Mouse (Mus musculus) heart, adult 9 months (tissue): ENCODE measurements around the gene Adam15.

Experiments used
- DNase-seq, 2 experiments: peaks; one replicate each; pipeline ENCODE4 v3.0.0; 2022; ENCODE audit warnings: low spot score in 2 of 2

Adam15 gene

DNA sequence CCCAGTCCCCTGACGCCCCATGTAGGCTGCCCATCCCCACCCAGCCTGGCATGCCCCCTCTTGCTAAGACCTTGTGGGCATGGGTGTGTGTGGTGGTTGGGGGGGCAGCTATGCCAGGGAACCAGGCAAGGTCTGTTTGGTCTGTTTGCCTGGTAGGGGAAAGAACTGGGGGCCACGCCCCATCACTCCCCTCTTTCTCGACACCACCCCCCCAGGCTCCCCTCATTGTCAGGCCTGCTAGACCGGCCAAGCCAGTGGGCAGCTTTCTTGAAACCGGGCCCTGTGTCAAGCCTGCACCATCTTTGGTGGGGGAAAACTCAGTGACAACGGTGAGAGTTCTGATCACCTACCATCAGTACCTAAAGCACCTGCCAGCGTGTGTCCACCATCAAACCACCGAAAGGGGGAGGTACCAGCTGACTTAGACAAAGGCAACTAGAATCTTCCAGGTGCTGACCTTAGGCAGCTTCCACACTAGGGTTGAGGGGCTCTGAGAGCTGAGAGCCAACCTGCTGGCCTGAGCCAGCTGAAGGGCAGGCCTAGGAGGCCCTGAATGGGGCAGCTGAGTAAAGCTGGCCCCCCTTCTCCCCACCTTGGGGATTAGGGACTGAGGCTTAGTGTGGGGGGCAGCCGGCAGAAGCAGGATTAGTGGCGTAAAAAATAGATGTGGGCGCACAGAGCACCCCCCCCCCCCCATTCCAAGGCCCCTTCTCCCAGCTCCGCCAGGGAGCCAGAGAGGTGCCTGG, 34.7 kb upstream of the Adam15 start:
- no peak for DNase-seq

DNA sequence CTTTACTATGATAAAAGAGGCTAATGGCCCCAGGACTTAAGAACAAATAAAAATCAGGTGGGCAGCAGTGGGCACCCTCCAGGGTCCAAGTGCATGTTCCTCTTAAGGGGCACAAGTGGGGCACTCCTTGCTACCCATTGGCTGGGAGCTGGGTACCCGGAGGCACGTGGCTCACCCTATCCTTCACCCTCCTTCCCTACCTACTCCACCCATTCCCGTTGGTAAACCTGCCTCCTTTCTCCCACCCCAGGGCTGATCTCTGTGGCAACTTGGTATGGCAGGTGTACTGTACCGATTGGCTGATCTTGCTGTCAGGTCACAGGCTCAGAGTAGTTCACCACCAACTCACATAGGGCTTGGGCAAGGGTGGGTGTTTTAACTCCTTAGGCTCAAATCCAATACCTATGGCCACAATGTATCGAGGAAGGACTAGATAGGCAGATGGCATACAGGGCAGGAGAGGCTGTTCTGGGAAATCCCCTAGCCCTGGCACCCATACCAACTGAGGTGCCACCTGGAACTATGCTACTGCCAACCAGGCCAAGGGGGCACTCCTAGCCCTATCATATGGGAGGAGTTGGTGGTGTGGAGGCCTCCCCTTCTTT, 34.0 kb upstream of the Adam15 start:
- no peak for DNase-seq

DNA sequence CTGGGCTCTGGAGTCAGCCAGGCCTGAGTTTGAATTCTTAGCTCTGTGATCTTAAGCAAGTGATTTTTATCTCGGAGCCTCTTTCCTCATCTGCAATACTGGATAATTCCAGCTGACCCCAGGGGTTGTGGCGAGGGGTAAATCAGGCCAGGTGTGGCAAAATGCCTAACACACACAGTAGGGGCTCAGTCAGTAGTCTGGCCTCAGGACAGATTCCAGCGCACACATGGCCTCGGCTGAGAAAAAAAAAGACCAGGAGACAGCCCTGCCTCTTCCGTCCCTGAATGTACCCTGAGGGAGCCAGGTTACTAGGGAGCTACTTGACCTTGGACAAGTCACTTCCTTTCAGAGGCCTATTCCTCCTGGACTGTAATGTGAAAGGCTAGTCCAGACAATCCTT, 33.2 kb upstream of the Adam15 start:
- no peak for DNase-seq

DNA sequence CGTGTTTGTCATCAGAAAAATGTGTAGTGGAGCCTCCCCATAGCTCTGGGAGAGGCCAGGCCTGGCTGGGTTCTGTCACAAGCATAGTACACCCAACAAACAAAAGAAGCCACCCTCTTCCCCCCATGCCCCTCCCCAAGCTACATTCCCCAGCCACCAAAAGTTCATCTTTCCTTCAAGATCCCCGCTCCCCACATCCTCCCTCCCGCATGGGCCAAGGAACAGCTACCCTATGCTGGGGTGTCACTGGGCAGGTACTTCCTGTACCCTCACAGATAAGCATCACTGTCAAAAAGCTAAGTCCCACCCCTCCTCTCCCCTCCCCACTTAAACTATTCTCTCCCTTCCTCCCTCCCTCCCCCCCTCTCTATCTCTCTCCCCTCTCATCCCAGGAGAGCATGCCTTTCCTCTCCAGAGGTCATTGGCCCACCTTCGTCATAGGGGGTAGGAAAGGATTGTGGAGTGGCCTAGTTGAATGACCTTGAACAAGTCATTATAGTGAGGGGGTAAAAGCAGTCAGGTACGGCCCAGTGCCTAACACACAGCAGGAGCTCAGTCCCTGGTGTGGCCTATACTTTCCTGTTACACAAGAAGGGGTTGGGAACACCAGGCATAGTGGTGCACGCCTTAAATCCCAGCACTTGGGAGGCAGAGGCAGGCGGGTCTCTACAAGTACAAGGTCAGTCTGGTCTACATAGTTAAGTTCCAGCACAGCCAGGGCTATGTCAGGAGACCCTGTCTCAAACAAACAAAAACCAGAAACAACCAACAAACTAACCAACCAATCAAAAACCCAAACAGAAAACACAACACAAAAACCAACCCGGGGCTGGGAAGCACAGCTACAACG, 32.5 kb upstream of the Adam15 start:
- no peak for DNase-seq

DNA sequence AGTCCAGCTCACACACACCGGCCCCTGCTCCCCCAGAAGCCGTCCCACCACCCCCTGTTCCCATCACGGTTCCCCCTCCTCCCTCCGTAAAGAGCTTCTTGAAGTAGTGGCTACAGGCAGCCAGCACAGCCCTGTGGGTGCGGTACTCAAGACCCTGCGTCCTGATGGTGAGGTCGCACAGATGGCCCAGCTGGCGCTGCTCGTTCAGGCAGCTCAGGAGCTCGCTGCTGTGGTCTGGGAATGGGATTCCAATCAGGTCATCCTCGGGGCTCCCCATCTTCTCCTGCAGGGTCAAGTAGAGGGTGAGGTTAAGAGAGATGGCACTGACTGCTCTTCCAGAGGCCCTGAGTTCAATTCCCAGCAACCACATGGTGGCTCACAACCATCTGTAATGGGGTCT, 31.4 kb upstream of the Adam15 start:
- no peak for DNase-seq

DNA sequence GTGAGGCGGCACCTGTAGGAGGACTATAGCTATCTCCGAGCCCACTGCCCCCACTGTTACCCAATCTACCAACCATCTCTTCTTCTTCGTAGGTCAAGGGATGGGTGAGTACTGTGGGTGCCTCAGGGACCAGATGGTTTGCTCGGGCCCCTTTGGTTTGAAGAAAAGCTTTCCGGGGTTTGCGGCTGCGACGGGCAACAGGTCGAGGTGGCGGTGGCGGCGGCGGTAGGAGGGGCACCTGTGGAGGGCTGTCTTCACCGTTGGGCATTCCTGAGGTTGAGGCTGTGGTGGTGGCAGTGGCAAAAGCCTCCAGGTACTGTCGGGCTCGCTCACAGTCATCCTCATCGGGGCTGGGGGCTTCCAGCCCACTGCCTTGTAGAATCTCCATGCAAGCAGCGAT, 30.9 kb upstream of the Adam15 start:
- no peak for DNase-seq

DNA sequence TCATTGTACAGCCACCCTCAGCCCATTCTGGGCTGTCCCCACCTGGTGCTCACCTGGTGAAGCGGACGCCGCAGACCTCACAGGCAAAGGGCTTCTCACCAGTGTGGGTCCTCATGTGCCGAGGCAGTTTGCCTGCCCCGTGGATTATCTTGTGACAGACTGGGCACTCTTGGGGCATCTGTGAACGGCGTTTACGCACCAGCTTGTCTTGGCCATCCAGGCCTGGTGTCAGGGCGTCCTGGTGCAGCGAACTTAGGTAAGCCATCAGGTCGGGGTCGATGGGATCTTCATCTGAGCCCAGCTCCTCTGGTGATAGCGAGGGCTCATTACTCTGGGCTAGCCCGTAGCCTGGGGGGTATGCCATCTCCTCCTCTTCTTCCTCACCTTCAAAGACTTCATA, 30.5 kb upstream of the Adam15 start:
- DNase-seq = no peak

DNA sequence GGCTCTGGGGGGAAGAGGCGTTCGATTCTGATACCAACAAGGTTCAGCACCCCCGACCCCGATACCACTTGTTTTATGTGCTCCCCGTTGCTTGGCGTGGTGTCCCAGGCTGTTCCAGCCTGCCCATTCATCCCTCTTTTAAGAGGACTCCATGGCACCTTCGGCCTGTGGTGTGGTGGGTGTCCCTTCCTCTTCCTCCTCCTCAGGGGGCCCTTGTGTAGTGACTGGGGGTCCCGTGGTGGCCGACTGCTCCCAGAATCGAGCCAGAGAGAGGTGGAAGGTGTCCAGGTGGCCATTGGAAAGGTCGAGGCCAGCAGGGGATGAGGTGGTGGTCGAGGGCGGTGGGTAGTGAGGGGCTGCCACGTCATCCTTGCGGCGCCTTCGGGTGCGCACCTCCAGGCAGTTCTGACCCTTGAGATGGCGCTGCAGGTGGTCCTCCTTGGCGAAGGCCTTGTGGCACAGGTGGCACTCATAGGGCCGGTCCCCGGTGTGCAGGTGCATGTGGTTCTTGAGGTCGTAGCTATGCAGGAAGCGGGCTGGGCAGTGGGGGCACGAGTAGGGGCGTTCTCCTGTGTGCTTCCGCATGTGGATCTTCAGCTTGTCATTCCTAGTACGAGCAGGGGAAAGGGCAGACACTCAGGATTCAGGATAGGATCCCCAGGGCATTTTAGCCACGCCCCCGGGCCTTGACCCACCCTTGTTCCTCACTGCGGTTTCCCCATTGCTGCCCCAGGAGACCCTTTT, 29.8 kb upstream of the Adam15 start:
- no peak for DNase-seq

DNA sequence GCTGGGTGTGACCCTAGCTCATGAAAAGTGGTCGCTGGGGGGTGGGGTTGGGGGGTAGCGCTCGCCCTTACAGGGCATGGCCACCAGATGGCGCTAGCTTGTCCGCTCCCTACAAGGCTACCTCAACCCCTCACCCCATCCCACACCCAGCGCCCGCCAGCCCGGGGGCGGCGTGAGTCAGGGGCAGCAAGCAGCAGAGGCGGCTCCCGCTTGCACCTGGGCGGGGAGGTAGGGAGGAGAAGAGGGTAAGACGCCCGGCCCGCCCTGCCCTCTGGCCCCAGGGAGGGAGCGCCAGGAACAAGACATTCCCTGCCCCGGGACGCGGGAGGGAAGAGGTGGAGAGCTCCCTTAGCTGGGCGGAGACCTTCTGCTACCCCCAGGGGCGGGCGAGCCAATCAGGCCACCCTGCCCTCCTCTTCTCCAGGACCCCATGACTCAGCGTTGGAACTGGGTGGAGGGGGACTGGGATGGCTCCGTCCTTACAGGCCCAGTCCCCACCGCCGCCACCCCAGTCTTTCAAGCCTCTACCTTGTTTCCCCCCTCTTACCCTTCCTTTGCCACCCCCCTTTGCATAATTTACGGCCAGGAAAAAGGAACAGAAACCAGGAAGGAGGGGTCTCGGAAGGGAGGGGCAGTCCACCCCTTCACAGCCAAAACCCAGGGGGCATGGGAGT, 28.7 kb upstream of the Adam15 start:
- peak; percentile 72 to 81 for DNase-seq

DNA sequence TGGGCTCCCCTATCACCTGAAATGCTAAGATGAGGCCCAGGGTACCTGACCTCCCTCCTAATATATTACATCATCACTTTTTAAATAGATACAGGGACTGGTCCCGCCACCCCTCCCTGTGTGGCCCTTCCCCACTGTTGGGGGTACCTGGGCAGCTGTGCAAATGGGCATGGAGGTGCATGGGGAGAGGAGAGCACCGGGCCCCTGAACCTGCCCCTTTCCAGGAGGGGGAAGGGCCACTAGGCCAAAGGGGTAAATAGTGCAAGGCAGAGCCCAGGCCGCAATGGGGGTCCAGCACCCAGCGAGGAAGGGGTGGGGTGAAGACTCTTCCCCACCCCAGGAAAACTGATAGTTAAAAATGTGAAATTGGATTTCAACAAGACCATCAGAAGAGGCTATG, 28.0 kb upstream of the Adam15 start:
- DNase-seq = no peak

DNA sequence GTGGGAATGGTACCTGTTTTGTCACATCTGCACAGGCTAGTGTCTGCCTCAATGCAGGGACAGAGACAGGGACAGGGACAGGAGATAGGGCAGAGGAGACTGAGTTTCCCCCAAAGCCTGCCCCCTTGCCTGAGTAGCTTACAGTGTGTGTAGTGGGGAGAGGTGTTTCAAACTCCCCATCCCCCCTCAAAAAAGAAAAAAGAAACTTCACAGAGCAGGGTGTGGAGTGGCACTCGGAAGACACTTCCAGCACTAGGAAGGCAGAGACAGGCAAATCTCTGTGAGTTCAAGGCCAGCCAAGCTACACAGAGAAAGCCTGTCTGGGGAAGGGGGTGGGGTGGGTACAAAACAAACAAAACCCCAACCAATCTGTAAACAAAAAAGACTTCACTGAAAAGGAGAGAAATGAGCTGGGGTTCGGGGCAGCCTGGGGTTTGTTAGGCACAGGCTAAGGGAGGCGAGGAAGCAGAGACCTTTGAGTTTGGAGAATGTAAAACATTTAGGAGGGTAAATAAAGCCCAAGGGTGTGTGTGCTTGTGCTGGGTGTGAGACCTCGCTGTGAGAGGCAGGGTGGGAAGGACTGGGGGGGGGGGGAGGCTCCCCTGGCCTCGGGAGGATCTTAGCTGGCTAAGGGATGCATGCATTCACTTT, 23.9 kb upstream of the Adam15 start:
- no peak for DNase-seq

DNA sequence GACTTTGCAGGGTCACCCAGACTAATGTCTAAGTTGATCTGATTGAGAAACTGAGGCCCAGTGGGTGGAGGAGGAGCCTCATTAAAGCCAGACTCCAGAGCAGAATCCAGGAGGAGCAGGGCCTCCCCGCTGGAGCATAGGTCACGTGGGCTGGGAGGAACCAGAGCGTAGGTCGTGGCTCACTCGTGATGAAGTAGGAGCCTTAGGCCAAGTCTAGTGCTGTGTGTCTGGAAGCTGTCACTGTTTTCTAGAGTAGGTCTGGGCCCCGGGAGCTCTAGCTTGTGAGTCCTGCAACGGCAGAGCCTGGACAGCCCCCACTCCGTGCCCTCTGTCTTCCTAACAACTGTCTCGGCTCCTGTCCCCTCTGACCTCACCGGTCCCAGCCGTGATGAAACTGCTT, 17.5 kb upstream of the Adam15 start:
- DNase-seq = no peak

DNA sequence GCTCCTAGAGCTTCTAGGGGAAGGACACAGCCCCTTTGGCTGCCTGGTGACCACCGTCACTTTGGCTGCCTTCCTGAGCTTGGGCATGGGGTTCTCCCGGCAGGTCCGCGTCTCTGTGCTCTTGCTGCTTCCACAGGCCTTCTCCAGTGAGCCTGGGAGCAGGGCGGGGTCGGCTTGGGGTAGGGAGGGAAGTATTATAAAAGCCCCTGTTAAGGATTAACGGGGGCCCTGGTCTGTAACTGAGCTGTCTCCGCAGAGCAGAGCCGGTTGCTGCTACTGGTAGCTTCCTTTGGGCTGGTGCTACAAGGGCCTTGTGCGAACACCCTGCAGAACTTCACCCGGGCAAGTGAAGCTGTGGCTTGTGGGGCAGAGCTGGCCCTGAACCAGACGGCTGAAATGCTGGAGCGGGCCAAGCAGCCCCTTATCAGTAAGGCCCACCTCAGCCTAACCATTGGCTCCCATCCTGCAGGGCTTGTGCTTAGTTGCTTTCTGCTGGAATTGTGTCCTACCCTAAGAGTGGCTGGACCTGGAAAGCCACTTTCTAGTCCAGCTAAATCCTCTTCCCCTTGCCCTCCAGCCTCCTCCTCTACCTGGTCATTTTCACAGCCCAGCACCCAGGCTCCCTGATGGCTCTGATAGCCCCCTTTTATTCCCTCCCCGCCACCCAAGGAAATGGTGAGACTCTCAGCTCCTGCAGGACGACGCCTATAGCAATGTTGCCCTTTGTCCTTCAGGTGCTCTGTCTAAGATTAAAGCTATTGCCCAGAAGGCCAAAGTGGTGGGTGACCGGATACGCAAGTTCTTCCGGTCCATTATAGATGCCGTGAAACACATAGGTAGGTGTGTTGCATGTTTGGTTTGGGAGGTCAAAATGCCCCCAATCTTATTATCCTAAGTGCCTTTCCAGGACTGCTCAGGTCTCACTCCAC, 16.0 kb upstream of the Adam15 start:
- no peak for DNase-seq

DNA sequence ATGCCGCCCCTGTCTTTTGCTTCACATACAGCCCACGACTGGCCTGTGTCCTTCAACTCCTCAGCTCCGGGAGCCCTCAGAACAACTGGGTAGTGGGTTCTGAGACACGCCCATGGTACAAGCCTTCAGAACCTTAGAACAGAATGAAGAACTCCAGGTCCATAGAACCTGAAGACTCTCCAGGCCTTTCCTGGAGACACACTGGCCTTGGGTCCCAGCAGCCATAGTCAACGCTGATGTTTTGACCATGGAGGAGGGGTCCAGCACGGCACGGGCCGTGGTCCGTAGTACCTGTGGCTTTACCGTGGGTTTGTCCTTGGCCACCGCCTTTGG, 15.3 kb upstream of the Adam15 start, which contains the start of gene Dcst1:
Gene Dcst1 (minus strand): TSS at position 101 of the 333 bp plus-strand sequence.
- no peak for DNase-seq

DNA sequence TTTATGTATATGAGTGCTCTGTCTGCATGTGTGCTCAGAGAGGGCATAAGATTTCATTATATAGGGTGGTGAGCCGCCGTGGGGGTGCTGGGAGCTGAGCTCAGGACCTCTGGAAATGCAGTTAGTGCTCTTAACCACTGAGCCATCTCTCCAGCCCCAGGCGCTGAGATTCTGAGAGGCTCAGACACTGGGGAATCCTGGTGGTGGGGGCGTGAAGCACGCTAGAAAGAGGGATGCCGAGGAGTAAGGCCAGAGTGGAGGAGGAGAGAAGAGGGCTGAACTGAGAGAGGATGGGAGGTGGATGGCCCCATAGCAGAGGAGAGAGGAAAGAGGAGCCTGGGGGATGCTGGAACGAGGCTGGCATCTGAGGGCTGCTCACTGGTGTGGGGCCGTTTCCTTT, 14.8 kb upstream of the Adam15 start:
- DNase-seq = no peak

DNA sequence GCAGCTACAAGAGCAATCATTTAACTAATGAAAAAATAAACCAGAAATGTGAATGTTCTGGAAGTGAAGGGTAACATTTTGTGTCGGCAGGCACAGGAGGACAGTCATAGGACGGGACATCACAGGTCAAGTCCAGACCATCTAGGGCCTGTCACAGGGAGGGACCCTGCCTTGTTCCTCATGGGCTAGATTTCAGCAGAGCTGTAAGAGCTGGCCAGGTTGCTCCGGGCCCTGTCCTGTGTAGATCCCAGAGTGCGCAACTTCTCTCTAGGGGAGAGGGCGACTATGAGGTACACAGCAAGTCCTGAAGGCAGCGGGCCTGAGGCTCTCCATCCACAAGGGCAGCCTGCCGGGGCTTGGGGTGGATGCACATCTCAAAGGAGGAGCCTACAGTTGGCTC, 11.9 kb upstream of the Adam15 start, which contains the start of gene Dcst2:
Gene Dcst2 (plus strand): TSS at position 301 of the 400 bp plus-strand sequence.
- no peak for DNase-seq

DNA sequence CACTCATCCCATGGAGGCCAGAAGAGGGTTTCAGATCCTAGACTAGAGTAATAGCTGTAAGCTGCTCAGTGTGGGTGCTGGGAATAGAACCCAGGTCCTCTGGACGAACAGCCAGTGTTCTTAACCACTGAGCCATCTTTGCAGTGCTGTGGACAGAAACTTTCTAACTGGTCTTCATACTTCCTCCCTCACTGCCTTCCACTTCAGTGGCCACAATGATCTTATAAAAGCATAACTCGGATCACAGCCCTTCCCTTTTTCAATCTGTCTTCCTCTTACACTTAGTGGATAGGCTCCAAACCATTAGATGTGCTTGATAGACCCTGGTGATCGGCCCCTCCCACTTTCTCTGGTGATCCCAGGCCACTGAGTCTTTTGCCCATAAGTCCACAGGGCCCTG, 10.4 kb upstream of the Adam15 start:
- no peak for DNase-seq

DNA sequence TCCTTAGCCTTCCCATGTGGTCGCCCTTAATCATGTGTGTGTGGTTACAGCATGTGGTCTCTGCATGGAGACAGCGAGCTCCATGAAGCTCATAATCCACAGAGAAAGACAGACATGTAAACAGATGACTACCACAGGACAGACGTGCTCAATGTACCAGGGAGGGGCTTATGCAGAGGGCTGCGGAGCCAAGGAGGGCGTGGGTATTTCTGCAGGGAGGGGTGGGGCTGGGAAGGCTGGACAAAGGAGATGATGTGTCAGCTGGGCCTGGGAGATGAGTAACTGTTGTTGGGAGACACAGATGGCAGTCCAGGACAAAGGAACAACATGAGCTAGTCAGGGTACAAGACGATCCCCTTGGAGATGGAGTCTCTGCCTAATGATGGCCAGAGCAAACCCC, 9.8 kb upstream of the Adam15 start:
- no peak for DNase-seq

DNA sequence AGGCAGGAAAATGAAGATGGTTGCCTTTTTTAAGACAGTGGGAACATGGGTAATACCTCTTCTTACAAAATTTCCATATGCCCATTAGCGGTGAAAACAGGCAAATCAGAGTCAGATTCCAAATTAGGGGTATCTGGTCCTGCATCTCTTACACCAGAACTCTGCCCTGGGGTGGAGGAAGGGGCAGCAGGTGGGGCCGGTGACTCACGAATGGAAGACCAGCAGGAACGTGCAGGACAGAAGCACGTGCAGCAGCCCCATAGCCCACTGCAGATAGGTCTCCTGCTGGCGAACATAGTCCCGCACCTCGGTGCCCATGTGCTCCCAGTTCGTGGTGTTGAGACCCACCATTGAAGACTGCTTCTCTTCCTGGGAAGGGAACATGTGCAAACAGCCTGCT, 6.2 kb upstream of the Adam15 start:
- no peak for DNase-seq

DNA sequence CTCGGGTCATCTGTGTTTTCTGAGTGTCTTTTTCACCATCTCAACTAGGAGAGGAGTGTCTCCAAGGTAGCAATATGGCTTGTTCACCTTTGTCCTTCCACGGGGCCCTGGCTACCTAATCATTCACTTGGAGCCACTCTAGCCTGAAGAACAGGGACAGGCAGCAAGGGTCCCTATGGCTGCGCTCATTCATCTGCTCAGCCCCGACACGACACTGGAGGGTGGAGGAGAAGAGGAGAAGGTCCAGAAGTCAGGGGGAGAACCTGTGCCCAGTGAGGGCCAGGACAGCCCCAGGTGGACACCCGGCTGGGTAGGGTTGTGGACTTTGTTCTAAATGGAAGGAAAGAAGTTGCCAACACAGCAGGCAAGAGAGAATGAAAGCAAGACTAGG, 5.7 kb upstream of the Adam15 start:
- DNase-seq = no peak
